Mouse (Mus musculus): ENCODE measurements at regions not wholly inside any gene's neighbourhood (a gene's known extent, or its start where the extent isn't known, plus 50 kb on each side); places are given as distances from the start of the nearest gene placed in this dataset.
A peak's percentile ranks its signal among the peaks of the same experiment; 100 is the strongest.

GRCm38 (mm10) chr12:61146695-61147094 is 376.3 kb upstream of the Lrfn5 start:
- WGBS, result 44% methylated on average over 3 of the region's 3 CpGs
- ATAC-seq (ENCODE audit: low FRiP score, low TSS enrichment), result no peak; the same call in 1 of the 2 replicates
- H3K9ac ChIP-seq (replicated peaks; ENCODE audit: low read length), result no peak overlapping the region
- no peaks in the 10 kb centered on the region for H3K36me3 ChIP-seq (ENCODE audit: control insufficient read depth, insufficient read depth, low read length)
- H3K4me3 ChIP-seq (replicated peaks; ENCODE audit: low read depth, low read length), result no peak overlapping the region
- no peaks in the 10 kb centered on the region for H3K4me1 ChIP-seq (ENCODE audit: control insufficient read depth, insufficient read depth, low read length)
- H3K4me2 ChIP-seq (ENCODE audit: low read length), result no peak overlapping the region
- peak; percentile 41 for DNase-seq
- no peaks in the 10 kb centered on the region for H3K27me3 ChIP-seq (ENCODE audit: control insufficient read depth, insufficient read depth, low read length)
- H3K9me3 ChIP-seq (ENCODE audit: control insufficient read depth, low read length), result no peaks in the 10 kb centered on the region
- H3K27ac ChIP-seq (replicated peaks; ENCODE audit: low read depth, low read length), result no peak overlapping the region

DNA sequence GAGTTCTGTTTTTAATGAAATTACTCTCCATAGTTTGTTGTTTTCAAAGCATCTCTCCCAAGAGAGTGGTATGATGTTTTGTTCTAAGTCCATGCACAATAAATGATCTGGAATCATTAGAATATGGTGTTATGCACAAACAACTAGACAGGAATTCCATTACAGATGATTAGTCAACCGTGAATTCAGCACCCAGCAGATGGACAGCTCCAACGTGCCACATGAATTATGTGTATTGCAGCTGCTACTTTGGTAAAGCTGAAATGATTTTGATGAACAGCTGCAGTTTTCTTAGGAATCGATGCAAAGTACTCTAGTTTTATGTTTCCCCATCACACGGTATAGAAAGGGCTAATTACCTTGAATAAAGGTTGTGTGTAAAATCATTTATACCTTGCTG is 347.6 kb upstream of the Lrfn5 start:
- no peak overlapping the region for H3K4me3 ChIP-seq (replicated peaks; ENCODE audit: low read depth, low read length)
- no peaks in the 10 kb centered on the region for H3K9me3 ChIP-seq (ENCODE audit: control insufficient read depth, low read length)
- no peak overlapping the region for H3K9ac ChIP-seq (replicated peaks; ENCODE audit: low read length)
- ATAC-seq (ENCODE audit: low FRiP score, low TSS enrichment) (no peak), DNase-seq (peak; percentile 36)
- H3K27me3 ChIP-seq (ENCODE audit: control insufficient read depth, insufficient read depth, low read length), result no peaks in the 10 kb centered on the region
- WGBS, result 53% methylated on average over 4 of the region's 4 CpGs
- H3K4me1 ChIP-seq (ENCODE audit: control insufficient read depth, insufficient read depth, low read length), result no peaks in the 10 kb centered on the region
- H3K4me2 ChIP-seq (ENCODE audit: low read length), result no peak overlapping the region
- H3K27ac ChIP-seq (replicated peaks; ENCODE audit: low read depth, low read length), result no peak overlapping the region
- H3K36me3 ChIP-seq (ENCODE audit: control insufficient read depth, insufficient read depth, low read length), result no peaks in the 10 kb centered on the region
